Mouse (Mus musculus) limb, embryonic 15.5 days (tissue): ENCODE data around the gene Dusp1. TPM values are rescaled to one million over a fixed set of nuclear protein-coding genes. Genes with fewer than 3 reads are reported as not detected.

ENCODE experiments used
- ATAC-seq: fragments of 200-750 bp; cut with Nextera tagmentation; 2 replicates; pipeline ENCODE4 v1.8.0; 2017; ENCODE audit warnings: low read depth, moderate TSS enrichment; ENCODE audit not compliant: insufficient number of reproducible peaks, low FRiP score, low TSS enrichment
- H3K27ac ChIP-seq: fragments of 300-500 bp; sonication (generic); 2 replicates; pipeline ENCODE4 v1.5.1; 2015; ENCODE audit warnings: moderate library complexity, mild to moderate bottlenecking, inconsistent platforms
- H3K27me3 ChIP-seq: fragments of 300-500 bp; sonication (generic); 2 replicates; pipeline ENCODE4 v1.6.1; 2015; ENCODE audit warnings: inconsistent platforms
- H3K36me3 ChIP-seq: fragments of 300-500 bp; sonication (generic); 2 replicates; pipeline ENCODE4 v1.6.1; 2015; ENCODE audit warnings: inconsistent platforms
- H3K4me1 ChIP-seq: fragments of 300-500 bp; sonication (generic); 2 replicates; pipeline ENCODE4 v1.6.1; 2015; ENCODE audit warnings: inconsistent platforms
- H3K4me2 ChIP-seq: fragments of 300-500 bp; sonication (generic); 2 replicates; pipeline ENCODE4 v1.6.1; 2015; ENCODE audit warnings: mild to moderate bottlenecking, inconsistent platforms
- H3K4me3 ChIP-seq: fragments of 300-500 bp; sonication (generic); 2 replicates; pipeline ENCODE4 v1.5.1; 2015; ENCODE audit warnings: mild to moderate bottlenecking, inconsistent platforms
- H3K9ac ChIP-seq: fragments of 300-500 bp; sonication (generic); 2 replicates; pipeline ENCODE4 v1.6.1; 2015; ENCODE audit warnings: inconsistent platforms
- H3K9me3 ChIP-seq: fragments of 300-500 bp; sonication (generic); 2 replicates; pipeline ENCODE4 v1.6.1; 2016; ENCODE audit warnings: inconsistent platforms
- WGBS: fragments of 180-500 bp; shearing (Covaris S2); methylation state at CpG from one replicate; pipeline ENCODE4 v1.1.7; 2015; 5-methylcytosine and 5-hydroxymethylcytosine counted together
- polyA plus RNA-seq: library from polyadenylated mRNA; unstranded; fragments of >200 nt; fragmentation: Nextera tagmentation; extraction: Ambion mirVana; gene quantifications from 2 replicates; pipeline ENCODE4 v1.2.1, GENCODE M21; 2015

The Dusp1 gene
- polyA plus RNA-seq, 1 experiment from 2014 or later, result 27.3 TPM

- Histone ChIP-seq H3K4me1 (peaks cover 67% of the 10 kb centered on the region), H3K36me3 (no peaks in the 10 kb centered on the region), H3K4me2 (no peak overlapping the region), H3K27me3 (no peaks in the 10 kb centered on the region), H3K4me3 (no peak overlapping the region), H3K27ac (no peak overlapping the region), H3K9ac (no peak overlapping the region), H3K9me3 (no peaks in the 10 kb centered on the region)
- 83% methylated on average over 5 of the region's 5 CpGs for WGBS
- no peak for ATAC-seq
These were observed 36.9 kb upstream of the Dusp1 start for GRCm38 (mm10) chr17:26598845-26599244.

GRCm38 (mm10) chr17:26596856-26597481, 35.0 kb upstream of the Dusp1 start:
- no peak for ATAC-seq
- Histone ChIP-seq H3K9ac (no peak overlapping the region), H3K4me3 (no peak overlapping the region), H3K4me2 (no peak overlapping the region), H3K9me3 (no peaks in the 10 kb centered on the region), H3K36me3 (no peaks in the 10 kb centered on the region), H3K4me1 (peaks cover 64% of the 10 kb centered on the region), H3K27me3 (no peaks in the 10 kb centered on the region), H3K27ac (peak overlapping the region; percentile 76)
- 79% methylated on average over 6 of the region's 6 CpGs for WGBS

GRCm38 (mm10) chr17:26596168-26596658, 34.3 kb upstream of the Dusp1 start:
- WGBS, result 32% methylated on average over 7 of the region's 7 CpGs
- Histone ChIP-seq H3K36me3 (no peaks in the 10 kb centered on the region), H3K4me2 (no peak overlapping the region), H3K9me3 (no peaks in the 10 kb centered on the region), H3K4me3 (no peak overlapping the region), H3K9ac (no peak overlapping the region), H3K27me3 (no peaks in the 10 kb centered on the region), H3K27ac (peak overlapping the region; percentile 76), H3K4me1 (peaks cover 56% of the 10 kb centered on the region)
- peak; percentile 59 for ATAC-seq

GRCm38 (mm10) chr17:26595448-26596167, 33.7 kb upstream of the Dusp1 start:
- Histone ChIP-seq H3K27ac (peak overlapping the region; percentile 76), H3K4me3 (no peak overlapping the region), H3K36me3 (0 out of 2 replicates have a peak, but pooled peaks cover under 1% of the 10 kb centered on the region), H3K4me1 (peaks cover 50% of the 10 kb centered on the region), H3K9me3 (no peaks in the 10 kb centered on the region), H3K9ac (no peak overlapping the region), H3K4me2 (no peak overlapping the region), H3K27me3 (no peaks in the 10 kb centered on the region)
- WGBS, result 37% methylated on average over 7 of the region's 7 CpGs
- no peak for ATAC-seq

GRCm38 (mm10) chr17:26594958-26595357, 33.0 kb upstream of the Dusp1 start:
- Histone ChIP-seq H3K9me3 (no peaks in the 10 kb centered on the region), H3K36me3 (0 out of 2 replicates have a peak, but pooled peaks cover 3% of the 10 kb centered on the region), H3K27ac (peak overlapping the region; percentile 76), H3K9ac (no peak overlapping the region), H3K4me1 (peaks cover 47% of the 10 kb centered on the region), H3K4me3 (no peak overlapping the region), H3K4me2 (no peak overlapping the region), H3K27me3 (no peaks in the 10 kb centered on the region)
- no peak for ATAC-seq
- 86% methylated on average over 7 of the region's 7 CpGs for WGBS

- ATAC-seq, result no peak
- Histone ChIP-seq H3K36me3 (0 out of 2 replicates have a peak, but pooled peaks cover 3% of the 10 kb centered on the region), H3K4me2 (no peak overlapping the region), H3K4me3 (no peak overlapping the region), H3K27me3 (no peaks in the 10 kb centered on the region), H3K4me1 (peaks cover 42% of the 10 kb centered on the region), H3K9ac (no peak overlapping the region), H3K27ac (no peak overlapping the region), H3K9me3 (no peaks in the 10 kb centered on the region)
- 73% methylated on average over 7 of the region's 7 CpGs for WGBS
These were observed 32.2 kb upstream of the Dusp1 start for GRCm38 (mm10) chr17:26594171-26594570.

GRCm38 (mm10) chr17:26593199-26593598, 31.3 kb upstream of the Dusp1 start:
- Histone ChIP-seq H3K36me3 (0 out of 2 replicates have a peak, but pooled peaks cover 10% of the 10 kb centered on the region), H3K9ac (no peak overlapping the region), H3K27me3 (no peaks in the 10 kb centered on the region), H3K4me2 (no peak overlapping the region), H3K4me1 (peaks cover 39% of the 10 kb centered on the region), H3K4me3 (no peak overlapping the region), H3K27ac (no peak overlapping the region), H3K9me3 (no peaks in the 10 kb centered on the region)
- ATAC-seq, result no peak
- WGBS, result 91% methylated on average over 5 of the region's 5 CpGs

- no peak for ATAC-seq
- Histone ChIP-seq H3K4me2 (no peak overlapping the region), H3K27ac (peak overlapping the region; percentile 14), H3K4me3 (no peak overlapping the region), H3K9me3 (no peaks in the 10 kb centered on the region), H3K36me3 (peaks cover 11% of the 10 kb centered on the region; the same call in 1 of the 2 replicates), H3K9ac (no peak overlapping the region), H3K27me3 (no peaks in the 10 kb centered on the region), H3K4me1 (peaks cover 37% of the 10 kb centered on the region)
- WGBS, result 86% methylated on average over 4 of the region's 4 CpGs
These were observed 30.6 kb upstream of the Dusp1 start for GRCm38 (mm10) chr17:26592510-26592909.

GRCm38 (mm10) chr17:26587961-26588487, 26.1 kb upstream of the Dusp1 start:
- Histone ChIP-seq H3K27ac (no peak overlapping the region), H3K27me3 (no peaks in the 10 kb centered on the region), H3K4me3 (no peak overlapping the region), H3K4me2 (no peak overlapping the region), H3K9me3 (no peaks in the 10 kb centered on the region), H3K9ac (no peak overlapping the region), H3K36me3 (peaks cover 18% of the 10 kb centered on the region; the same call in 1 of the 2 replicates), H3K4me1 (peaks cover 28% of the 10 kb centered on the region)
- 86% methylated on average over 12 of the region's 12 CpGs for WGBS
- ATAC-seq, result no peak

- peak; percentile 83 for ATAC-seq
- H3K36me3 ChIP-seq, result peaks cover 22% of the 10 kb centered on the region; the same call in 1 of the 2 replicates
These were observed 22.7 kb upstream of the Dusp1 start for GRCm38 (mm10) chr17:26584558-26585136.

GRCm38 (mm10) chr17:26584063-26584462, 22.1 kb upstream of the Dusp1 start:
- 70% methylated on average over 4 of the region's 4 CpGs for WGBS
- no peak overlapping the region for H3K9ac ChIP-seq
- peaks cover 32% of the 10 kb centered on the region for H3K4me1 ChIP-seq
- no peaks in the 10 kb centered on the region for H3K9me3 ChIP-seq
- H3K4me3 ChIP-seq, result no peak overlapping the region
- no peaks in the 10 kb centered on the region for H3K27me3 ChIP-seq
- no peak for ATAC-seq
- peak overlapping the region; percentile 73 for H3K27ac ChIP-seq
- no peak overlapping the region for H3K4me2 ChIP-seq
- peaks cover 20% of the 10 kb centered on the region; the same call in 1 of the 2 replicates for H3K36me3 ChIP-seq

More at GRCm38 (mm10) chr17:26584558-26585136, 22.7 kb upstream of the Dusp1 start:
- Histone ChIP-seq H3K4me2 (no peak overlapping the region), H3K9ac (no peak overlapping the region), H3K9me3 (no peaks in the 10 kb centered on the region), H3K27me3 (no peaks in the 10 kb centered on the region), H3K27ac (peak overlapping the region; percentile 73), H3K4me1 (peaks cover 29% of the 10 kb centered on the region), H3K4me3 (no peak overlapping the region)
- 38% methylated on average over 15 of the region's 15 CpGs for WGBS
